Mouse (Mus musculus): ENCODE data around the gene Foxm1.

The Foxm1 gene

DNA sequence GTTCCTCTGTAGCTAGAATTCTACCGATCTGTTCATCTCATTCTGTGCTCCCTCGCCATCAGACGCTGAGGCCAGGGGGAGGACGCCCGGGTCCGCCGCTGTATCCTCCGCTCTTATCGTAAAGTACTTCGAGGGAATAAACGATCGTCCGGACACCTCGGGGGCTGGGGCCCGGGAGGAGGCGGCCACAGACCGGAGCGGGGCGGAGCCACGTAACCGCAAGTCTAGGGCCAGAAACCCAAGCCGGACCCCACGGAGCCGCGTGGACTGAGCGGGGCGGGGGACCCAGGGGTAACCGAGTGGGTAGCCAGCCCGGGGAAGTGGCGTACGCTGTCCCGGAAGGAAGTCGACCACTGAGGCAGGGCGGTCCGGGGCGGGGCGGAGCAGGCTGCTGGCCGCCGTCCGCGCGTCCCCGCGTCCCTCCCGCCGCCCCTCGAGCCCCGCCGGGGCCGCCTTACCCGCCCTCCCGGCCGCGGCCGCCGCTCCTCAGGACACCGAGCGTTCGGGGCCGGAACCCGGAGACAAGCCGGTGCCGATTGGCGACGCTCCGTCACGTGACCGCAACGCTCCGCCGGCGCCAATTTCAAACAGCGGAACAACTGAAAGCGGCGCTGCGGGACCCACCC lies at the start of gene Foxm1, which contains the start of gene Rhno1:
Gene Foxm1, plus strand, starts transcription at position 587 of the 626 bp plus-strand sequence.
Gene Rhno1, minus strand, starts transcription at position 531 of the 626 bp plus-strand sequence.
- peak; percentile 75 for DNase-seq (ENCODE audit: low spot score)

DNA sequence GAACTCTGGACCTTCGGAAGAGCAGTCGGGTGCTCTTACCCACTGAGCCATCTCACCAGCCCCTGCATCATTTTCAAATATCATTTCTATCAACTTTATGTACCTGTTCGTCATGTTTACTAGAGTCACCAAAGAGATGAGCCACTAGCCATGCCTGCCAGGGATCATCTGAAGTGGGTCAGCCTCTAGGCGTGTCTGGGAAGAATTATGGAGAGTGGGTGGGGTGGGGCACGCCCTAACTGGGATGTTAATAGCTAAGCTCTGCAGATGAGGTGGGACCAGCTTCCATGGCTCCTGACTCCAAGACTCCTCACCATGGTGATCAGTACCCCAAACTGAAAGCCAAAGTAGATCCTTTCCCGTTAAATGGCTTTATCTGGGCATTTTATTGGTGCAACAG lies 48.0 kb upstream of the Foxm1 start:
- no peak for DNase-seq (ENCODE audit: low spot score)

DNA sequence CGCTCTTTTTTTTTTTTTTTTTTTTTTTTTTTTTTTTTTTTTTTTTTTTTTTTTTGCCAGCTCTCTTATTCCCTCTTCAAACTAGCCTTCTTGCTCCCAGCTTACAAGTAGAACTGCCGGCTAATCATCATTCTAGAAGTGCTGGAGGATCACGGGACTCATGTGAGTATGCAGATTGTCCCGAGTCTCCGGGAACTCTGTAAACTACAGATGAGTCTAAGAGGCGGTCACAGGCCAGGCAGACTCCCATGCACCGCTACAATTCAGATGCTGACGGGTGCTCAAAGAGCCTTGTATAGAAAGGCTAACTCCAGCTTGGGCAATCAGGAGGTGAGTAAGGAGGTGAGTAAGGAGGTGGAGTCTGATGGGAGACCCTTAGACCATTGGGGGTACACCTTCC lies 47.2 kb upstream of the Foxm1 start:
- no peak for DNase-seq (ENCODE audit: low spot score)

DNA sequence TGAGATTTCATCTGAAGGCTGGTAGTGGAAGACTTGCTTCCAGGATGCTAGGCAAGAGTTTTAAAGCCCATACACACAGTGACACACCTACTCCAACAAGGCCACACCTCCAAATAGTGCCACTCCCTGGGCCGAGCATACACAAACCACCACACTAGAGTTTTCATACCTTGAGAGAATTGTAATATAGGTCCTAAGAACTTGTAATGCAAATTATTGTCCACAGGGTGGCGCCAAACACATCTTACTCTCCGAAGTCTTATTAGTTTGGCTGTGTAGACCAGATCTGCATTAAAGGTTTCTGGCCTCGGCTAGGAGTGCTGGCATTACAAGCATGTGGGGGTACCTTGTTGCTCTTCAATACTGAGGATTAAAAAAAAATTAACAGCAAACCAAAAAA lies 44.5 kb upstream of the Foxm1 start:
- DNase-seq (ENCODE audit: low spot score) = peak; percentile 65

DNA sequence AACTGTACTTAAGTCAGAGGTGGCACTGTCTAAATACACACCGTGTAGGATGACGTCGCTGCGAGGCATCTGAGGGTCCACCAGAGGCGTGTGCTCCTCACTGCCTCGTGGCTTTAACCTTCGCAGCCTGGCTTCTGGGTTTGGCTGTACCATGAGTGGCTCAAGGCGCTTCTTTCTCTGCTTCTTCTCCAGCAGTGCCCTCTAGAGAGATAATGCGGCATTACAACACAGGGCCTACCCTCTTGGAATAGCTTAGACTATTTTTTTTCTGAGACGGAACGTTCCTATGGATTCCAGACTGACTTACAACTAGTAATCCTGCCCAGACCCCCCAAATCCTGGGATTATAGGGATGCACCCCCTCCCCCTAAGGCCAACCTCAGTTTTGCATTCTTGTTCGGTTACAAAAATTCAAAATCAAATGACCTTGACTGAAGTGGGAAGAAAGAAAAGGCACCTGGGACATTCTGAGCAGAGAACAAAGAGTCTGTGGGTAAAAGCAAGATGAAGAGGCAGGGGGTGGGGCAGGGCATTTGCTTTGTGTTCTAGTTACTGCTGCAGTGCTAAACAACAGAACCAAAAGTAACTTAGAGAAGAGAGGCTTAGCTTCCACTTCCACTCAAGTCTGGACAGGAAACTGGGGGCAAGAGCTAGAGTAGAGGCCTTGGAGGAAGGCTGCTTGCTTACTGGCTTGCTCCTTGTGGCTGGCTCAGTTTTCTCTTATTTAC lies 28.2 kb upstream of the Foxm1 start:
- DNase-seq (ENCODE audit: low spot score) = peak; percentile 53

DNA sequence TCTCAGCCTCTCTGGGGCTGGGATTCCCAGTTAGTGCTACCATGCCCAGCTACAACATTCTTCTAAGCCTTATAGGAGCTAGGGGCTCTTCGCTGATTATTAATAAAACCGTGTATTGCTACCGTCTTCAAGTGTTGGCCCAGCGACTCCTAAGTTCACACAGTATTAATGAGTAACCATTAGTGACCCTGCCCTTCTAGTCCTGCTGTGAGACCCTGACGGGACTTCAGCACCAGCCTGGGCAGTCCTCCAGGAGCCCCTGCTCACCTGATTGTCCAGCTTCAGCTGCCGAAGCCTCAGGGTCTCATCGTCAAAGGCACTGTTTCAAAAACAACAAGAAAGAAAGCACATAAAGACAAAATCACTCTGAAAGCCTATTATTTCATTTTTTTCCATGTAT lies 25.3 kb upstream of the Foxm1 start:
- DNase-seq (ENCODE audit: low spot score) = no peak

DNA sequence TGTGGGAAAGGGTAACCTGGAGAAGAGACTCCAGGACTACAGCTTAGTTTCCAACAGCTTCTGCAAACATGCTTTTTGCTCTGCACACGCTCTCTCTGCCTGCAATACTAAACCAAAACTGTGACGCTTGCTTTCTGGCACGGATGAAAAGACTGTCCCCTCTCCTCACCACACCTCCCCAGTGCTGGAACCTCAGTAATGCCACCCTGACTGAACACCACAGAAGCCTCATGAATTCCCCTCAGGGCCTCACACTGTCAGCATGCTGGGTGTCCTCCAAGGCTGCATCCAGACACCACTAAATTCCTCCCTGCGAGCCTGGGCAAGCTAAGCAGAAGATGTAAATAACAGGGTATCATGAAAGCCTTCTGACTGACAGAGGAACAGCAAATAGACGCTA lies 23.9 kb upstream of the Foxm1 start:
- DNase-seq (ENCODE audit: low spot score) = no peak

DNA sequence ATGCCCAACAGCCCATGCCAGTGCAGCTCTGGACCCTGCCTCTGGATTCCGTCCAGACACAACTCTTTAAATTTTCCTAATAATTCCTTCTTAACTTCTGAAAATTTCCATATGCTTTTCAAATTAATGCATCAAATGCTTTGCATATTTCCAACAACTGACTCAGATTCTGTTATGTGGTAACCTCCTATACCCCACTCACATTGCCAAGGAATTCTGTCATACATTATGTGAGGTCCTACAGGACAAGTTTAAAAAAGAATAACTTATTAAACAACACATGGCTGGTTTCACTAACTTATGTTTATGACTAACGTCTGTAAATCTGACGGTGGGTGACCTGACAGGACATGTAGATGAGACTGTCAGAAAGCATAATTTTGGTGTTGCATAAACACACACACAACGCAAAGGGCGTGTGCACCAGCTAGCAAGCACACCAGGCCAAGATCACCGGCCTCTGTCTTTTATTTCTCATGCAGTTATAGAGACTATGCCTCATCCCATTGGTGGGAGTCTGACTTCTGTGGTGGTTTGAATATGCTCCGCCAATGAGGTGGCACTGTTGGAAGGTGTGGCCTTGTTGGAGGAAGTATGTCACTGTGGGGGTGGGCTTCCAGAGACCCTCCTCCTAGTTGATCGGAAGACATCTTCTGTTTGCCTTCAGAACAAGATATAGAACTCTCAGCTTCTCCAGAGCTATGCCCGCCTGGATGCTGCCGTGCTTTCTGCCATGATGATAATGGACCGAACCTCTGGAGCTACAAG lies 20.6 kb upstream of the Foxm1 start:
- no peak for DNase-seq (ENCODE audit: low spot score)

DNA sequence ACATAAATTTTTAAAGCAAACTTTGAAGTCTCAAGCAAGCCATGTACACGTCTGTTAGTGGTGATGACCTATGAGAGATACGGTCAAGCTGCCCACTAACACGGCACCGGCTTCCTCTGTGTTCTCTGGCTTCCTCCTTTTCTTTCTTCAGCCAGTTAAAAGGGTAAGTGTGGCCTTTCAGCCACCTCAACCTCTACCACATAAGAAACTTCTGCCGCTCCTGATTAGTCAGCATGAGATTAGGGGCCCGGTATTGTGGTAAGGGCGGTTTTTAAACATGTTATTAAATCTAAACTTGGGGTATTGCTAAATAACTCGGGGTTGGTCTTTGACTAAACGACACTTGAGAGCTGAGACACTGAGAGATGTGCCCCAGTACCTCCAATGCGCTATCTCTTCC lies 17.1 kb upstream of the Foxm1 start:
- DNase-seq (ENCODE audit: low spot score) = no peak

DNA sequence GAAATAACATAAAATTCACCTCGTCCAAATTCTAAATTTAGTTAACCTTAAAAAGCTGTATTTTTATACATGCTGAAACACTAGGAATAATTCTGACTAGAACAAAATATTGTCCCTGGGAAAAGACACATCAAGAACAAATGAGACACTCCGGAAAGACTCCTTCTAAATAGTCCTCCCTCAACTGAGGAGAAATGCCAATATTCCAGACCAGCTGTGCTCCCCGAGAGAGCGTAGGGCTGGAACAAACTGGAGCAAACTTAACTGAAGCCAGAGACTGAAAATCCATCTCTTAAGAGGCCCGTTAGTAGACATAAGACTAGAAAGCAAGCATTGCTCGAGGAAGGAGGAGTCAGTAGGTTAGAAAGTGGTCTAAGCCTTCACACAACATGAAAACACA lies 16.0 kb upstream of the Foxm1 start:
- DNase-seq (ENCODE audit: low spot score) = no peak

DNA sequence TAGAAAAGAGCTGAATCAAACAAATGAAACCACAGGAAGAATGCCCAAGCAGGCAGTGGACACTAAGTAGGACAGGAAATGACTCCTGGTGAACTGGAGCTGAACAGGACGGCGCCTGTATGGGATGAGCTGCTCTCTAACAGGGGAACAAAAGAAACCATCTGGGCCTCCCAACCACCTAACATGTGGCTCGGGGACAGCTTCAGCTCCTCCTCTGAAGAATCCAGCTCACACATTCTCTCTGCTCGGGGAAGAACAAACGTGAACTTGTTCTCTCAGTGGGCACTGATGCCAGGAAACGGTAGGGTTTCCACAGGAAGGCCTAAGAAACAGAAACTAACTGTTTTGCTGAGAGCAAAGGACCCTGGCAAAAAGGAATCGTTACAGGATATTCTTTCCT lies 13.1 kb upstream of the Foxm1 start:
- DNase-seq (ENCODE audit: low spot score) = no peak

DNA sequence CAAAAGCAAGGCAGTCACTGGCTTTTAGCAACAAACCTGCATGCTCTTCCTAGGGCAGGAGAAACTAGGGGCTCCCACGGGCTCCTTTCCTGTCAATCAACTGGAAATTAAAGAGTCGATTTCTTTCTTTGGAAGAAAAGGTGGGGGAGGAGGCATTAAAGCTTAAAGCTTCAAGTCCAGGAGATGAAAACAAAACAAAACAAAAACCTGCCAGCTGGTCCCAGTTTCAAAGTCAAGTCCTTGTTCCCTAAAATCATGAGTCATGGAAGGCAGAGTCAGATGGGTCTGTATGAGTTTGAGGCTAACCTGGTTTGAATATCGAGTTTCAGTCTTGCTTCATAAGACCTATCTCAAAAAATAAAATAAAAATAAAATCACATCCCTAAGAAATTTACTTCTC lies 8.6 kb upstream of the Foxm1 start:
- no peak for DNase-seq (ENCODE audit: low spot score)

DNA sequence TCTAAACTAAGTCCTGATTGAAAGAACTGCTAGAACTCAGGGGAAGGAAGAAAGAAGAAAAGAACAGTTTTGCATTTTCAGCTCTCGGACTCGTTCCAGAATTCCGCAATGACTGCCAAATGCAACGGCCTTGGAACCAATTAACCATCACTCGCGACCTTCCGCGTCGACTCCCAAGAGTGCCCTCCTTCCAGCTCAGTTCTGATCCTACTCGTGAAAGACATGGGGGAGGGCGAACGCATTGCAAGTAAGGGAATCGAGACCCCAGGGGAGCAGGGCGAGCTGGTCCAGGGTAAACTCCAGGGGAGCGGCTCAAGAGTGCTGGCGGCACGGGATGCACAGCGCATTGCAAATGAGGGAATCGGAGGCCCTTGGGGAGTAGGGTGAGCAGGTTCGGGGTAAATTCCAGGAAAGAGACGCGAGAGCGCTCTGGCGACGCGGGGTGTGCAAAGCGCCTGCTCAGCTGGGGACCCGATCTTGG lies 7.5 kb upstream of the Foxm1 start:
- DNase-seq (ENCODE audit: low spot score) = no peak

DNA sequence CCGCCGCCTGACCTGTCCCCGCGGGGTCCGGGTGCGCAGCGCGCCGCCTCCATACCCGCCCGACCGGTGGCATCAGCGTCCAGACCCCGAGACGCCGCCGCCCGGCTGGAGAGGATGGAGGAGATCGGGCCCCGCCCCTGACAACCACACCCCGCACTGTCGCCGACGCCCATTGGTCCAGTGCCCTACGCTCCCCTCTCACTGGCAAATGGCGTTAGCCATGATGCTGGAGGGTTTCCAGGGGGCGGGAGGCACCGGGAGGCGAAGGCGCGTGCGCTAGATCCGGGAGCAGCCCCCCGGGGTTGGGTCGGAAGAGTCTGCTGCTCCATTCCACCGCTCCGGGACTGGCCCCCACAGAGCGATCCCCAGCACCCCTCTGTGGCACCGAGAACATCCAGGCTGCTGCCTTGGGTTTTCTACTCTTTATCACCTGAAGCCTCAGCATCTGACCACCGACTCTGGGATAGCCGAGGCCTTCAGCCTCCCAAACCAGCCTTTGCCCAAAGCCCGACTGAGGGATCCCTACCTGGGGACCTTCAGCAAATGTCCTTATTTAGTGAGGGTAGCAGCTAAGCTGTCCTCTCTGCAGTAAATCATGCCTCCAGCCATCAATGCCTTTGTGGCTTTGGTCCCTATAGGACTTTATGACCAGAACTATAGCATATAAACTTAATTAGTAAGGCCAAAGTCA lies 6.9 kb upstream of the Foxm1 start, which contains the start of gene Tulp3:
Gene Tulp3, minus strand, starts transcription at position 126 of the 691 bp plus-strand sequence.
- peak; percentile 80 for DNase-seq (ENCODE audit: low spot score)

DNA sequence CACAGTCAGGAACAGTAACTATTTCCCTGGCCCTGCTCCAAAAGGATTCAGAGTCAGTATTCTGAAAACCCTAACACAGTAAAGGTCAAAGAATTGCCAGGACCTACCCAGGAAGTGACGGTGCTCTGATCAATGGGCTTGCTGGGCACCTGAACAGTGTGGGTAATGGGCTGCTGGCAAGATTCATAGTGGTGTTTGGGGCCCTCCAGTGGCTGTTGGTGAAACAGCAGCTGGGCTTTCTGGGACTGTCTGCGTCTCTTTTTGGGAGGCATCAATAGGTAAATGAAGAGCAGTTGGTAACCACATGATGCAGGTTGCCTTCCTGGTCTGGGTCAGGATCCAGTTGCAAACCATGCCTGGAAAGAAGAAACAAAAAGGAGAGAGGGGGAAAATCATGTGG lies 3.8 kb upstream of the Foxm1 start:
- peak; percentile 42 for DNase-seq (ENCODE audit: low spot score)

DNA sequence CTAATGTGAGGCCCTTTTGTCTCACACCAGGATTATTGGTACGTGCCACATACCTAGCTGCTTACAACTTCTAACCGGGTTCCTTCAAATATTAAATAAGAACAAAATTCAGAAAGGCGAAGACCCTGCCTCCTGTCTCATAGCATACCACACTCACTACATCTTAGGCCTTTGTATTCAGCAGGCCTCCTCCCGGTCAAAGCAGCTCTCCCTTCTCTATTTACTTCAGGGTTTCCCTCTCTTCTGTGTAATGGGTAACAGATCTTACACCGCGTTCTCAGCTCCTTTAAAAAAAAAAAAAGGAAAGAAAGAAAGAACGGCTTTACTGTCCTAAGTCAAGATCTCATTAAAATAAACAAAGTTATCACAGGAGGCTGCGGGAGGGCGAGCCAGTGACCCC lies 866 bp upstream of the Foxm1 start:
- peak; percentile 33 for DNase-seq (ENCODE audit: low spot score)

DNA sequence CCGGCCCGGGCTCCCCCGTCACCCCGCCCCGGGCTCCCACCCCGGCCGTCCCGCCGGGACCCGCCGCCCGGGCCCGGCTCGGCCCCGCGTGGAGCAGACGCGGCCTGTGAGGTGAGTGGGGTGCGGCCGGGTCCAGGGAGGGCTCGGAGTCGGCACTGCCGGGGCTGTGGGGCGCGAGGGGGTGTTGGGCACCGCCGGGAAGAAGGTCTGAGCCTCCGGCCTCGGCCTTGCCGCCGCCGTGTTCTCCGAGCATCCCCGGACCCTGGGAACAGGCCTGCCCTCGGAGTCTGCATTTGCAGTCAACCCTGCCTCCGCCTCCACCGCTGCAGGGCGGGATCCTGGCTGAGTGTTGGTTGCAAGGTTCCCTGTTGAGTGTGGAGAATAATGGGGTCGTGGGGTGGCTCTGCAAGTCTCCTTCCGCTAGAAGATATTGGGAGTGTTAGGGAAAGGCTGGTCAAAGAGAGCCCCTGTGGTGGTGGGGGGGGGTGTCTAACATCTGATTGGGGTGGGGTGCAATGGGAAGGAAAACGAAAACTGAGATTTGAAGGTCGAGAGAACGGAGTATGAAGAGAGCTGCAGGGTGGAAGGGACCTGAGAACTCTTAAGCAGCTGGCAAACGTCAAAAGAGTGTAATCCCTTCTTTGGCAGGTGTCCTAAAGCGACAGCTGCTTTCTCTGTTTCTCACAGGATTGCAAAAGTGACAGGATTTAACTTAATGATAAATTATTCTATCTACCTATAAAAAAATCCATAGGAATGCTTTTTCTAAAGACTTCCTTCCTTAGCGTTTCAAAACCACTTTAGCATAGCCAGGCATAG lies 449 bp downstream of the Foxm1 start:
- DNase-seq (ENCODE audit: low spot score) = no peak

DNA sequence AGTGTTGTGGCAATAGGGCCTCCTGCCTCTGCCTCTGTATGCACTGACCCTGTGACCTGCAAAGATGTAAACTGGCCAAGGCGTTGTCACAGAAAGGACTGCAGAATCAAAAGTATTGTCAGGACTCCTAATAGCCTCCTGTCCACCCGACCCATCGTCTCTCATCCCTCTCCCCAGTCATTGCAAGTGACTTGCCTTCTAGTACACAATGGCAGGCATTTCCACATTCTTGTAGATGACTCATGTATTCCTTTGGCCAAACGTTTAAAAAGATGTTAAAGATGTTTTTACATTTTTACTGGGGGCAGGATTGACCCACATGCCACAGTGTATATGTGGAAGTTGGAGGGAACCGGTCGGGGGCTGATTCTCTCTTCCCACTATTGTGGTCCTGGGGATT lies 2.0 kb downstream of the Foxm1 start:
- no peak for DNase-seq (ENCODE audit: low spot score)

DNA sequence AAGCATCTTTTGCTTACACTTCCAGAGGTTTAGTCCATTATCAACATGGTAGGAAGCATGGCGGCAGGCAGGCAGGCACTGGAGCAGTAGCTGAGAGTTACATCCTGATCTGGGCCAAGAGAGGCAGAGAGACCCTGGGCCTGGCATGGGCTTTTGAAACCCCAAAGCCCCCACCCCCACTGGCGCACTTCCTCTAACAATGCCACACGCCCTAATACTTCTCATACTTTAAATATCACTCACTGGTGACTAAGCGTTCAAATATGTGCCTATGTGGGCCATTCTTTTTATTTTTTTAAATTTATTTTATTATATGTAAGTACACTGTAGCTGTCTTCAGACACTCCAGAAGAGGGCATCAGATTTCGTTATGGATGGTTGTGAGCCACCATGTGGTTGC lies 3.7 kb downstream of the Foxm1 start:
- no peak for DNase-seq (ENCODE audit: low spot score)

DNA sequence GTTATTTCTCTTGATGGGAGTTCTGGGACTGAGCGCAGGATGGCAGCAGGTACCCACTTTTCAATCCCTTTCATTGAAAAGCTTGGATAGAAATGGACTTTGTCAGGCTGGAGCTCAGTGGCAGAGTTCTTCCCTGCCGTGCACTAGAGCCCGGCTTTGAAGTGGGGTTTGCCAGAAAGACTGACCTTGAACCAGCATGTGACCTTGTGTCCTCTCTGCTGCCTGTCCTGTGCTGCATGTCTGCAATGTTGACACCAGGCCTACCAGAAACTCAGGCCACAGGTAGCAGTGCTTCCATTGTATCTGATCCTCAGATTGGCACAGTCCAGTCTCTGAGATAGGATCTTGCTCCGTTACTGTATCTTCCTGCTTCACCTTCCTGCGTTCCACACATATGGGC lies 7.3 kb downstream of the Foxm1 start:
- DNase-seq (ENCODE audit: low spot score) = no peak

DNA sequence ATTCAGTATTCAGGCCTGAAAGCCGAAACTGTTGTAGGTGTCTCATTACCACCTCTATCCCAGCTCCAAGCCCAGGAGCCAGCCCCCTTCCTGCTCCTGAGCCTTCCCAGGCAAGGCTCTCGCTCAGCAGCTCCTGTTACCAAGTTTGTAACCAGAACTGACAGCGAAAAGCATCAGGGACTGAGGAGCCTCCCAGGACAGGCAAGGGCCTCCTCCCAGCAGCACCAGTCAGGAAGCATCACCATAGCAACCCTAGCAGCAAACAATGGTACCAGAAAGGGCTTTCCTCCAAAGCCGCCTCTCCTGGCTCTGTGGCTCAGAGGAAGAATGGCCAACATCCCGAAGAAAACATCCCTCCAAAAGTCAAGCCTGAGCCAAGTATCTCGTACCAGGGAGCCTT lies 12.4 kb downstream of the Foxm1 start, which contains the start of the genes Tex52 and Gm44596:
Gene Tex52, plus strand, starts transcription at position 265 of the 400 bp plus-strand sequence.
Gene Gm44596, plus strand, starts transcription at position 312 of the 400 bp plus-strand sequence.
- DNase-seq (ENCODE audit: low spot score) = no peak
